Mouse (Mus musculus): ENCODE measurements around the gene Emp3. TPM values are rescaled to one million over a fixed set of nuclear protein-coding genes. Genes with fewer than 3 reads are reported as not detected.
A peak's percentile ranks its signal among the peaks of the same experiment; 100 is the strongest.
"Not testable (repeated sequence)": the region's sequence is repeated elsewhere in the genome, so short reads cannot be mapped to it uniquely, and the experiment has no call there.

The Emp3 gene
- polyA plus RNA-seq, 1 experiment from 2014 or later, result 141 TPM

GRCm38 (mm10) chr7:45909145-45909544 is 12.1 kb downstream of the Emp3 start:
- no peaks in the 10 kb centered on the region for H3K4me1 ChIP-seq (replicated peaks)
- H3K36me3 ChIP-seq, result peaks cover 13% of the 10 kb centered on the region
- WGBS, result 93% methylated on average over 16 of the region's 16 CpGs
- H3K27me3 ChIP-seq (replicated peaks), result no peaks in the 10 kb centered on the region
- H3K4me3 ChIP-seq (replicated peaks), result no peak overlapping the region
- H3K9ac ChIP-seq, result no peak overlapping the region
- no peak overlapping the region for H3K27ac ChIP-seq
- no peak overlapping the region for H3K4me2 ChIP-seq (replicated peaks)
- ATAC-seq, result no peak
- H3K9me3 ChIP-seq, result no peaks in the 10 kb centered on the region

GRCm38 (mm10) chr7:45908384-45908783 is 12.8 kb downstream of the Emp3 start:
- Histone ChIP-seq H3K9ac (no peak overlapping the region), H3K4me3 (replicated peaks) (no peak overlapping the region), H3K27me3 (replicated peaks) (no peaks in the 10 kb centered on the region), H3K36me3 (peaks cover 13% of the 10 kb centered on the region), H3K4me2 (replicated peaks) (no peak overlapping the region), H3K9me3 (no peaks in the 10 kb centered on the region), H3K4me1 (replicated peaks) (no peaks in the 10 kb centered on the region), H3K27ac (no peak overlapping the region)
- no peak for ATAC-seq

- Histone ChIP-seq H3K9ac (no peak overlapping the region), H3K4me1 (replicated peaks) (no peaks in the 10 kb centered on the region), H3K9me3 (no peaks in the 10 kb centered on the region), H3K27me3 (replicated peaks) (no peaks in the 10 kb centered on the region), H3K4me3 (replicated peaks) (no peak overlapping the region), H3K36me3 (peaks cover 13% of the 10 kb centered on the region), H3K27ac (no peak overlapping the region), H3K4me2 (replicated peaks) (no peak overlapping the region)
- 82% methylated on average over 9 of the region's 9 CpGs for WGBS
- no peak for ATAC-seq
Observed at GRCm38 (mm10) chr7:45906622-45907021, 14.6 kb downstream of the Emp3 start.

- Histone ChIP-seq H3K27ac (no peak overlapping the region), H3K27me3 (replicated peaks) (no peaks in the 10 kb centered on the region)
- WGBS, result 70% methylated on average over 12 of the region's 12 CpGs
Observed at GRCm38 (mm10) chr7:45902481-45903002, 18.7 kb downstream of the Emp3 start.

GRCm38 (mm10) chr7:45901562-45901961 is 19.6 kb downstream of the Emp3 start:
- peak; percentile 8; the same call in 1 of the 2 replicates for ATAC-seq
- Histone ChIP-seq H3K9ac (no peak overlapping the region), H3K36me3 (no peaks in the 10 kb centered on the region), H3K9me3 (no peaks in the 10 kb centered on the region), H3K4me1 (replicated peaks) (no peaks in the 10 kb centered on the region), H3K4me2 (replicated peaks) (no peak overlapping the region), H3K27me3 (replicated peaks) (no peaks in the 10 kb centered on the region), H3K27ac (no peak overlapping the region), H3K4me3 (replicated peaks) (no peak overlapping the region)
- 47% methylated on average over 5 of the region's 5 CpGs for WGBS

More at GRCm38 (mm10) chr7:45902481-45903002, 18.7 kb downstream of the Emp3 start:
- no peaks in the 10 kb centered on the region for H3K4me1 ChIP-seq (replicated peaks)
- no peaks in the 10 kb centered on the region; the same call in 1 of the 2 replicates for H3K36me3 ChIP-seq
- no peaks in the 10 kb centered on the region for H3K9me3 ChIP-seq
- no peak for ATAC-seq
- H3K4me3 ChIP-seq (replicated peaks), result no peak overlapping the region
- no peak overlapping the region for H3K4me2 ChIP-seq (replicated peaks)
- no peak overlapping the region for H3K9ac ChIP-seq

- not testable (repeated sequence) for H3K27me3 ChIP-seq (replicated peaks); H3K4me1 ChIP-seq (replicated peaks); H3K9ac ChIP-seq; H3K27ac ChIP-seq; H3K36me3 ChIP-seq; ATAC-seq; H3K9me3 ChIP-seq
- WGBS, result 57% methylated on average over 4 of the region's 4 CpGs
- Histone ChIP-seq H3K4me3 (replicated peaks) (peak overlapping the region; percentile 36; the same call in 1 of the 2 replicates), H3K4me2 (replicated peaks) (peak overlapping the region; percentile 66)
Observed at GRCm38 (mm10) chr7:45898125-45898524, 23.1 kb downstream of the Emp3 start.

- Histone ChIP-seq H3K27me3 (replicated peaks) (no peaks in the 10 kb centered on the region), H3K9me3 (no peaks in the 10 kb centered on the region), H3K9ac (peak overlapping the region; percentile 31), H3K27ac (peak overlapping the region; percentile 67), H3K4me2 (replicated peaks) (peak overlapping the region; percentile 66), H3K36me3 (no peaks in the 10 kb centered on the region), H3K4me3 (replicated peaks) (peak overlapping the region; percentile 36), H3K4me1 (replicated peaks) (no peaks in the 10 kb centered on the region; the same call in 1 of the 2 replicates)
- WGBS, result 2% methylated on average over 19 of the region's 19 CpGs
- ATAC-seq, result peak; percentile 82
Observed at GRCm38 (mm10) chr7:45897258-45897757, 23.9 kb downstream of the Emp3 start.

GRCm38 (mm10) chr7:45896517-45897257 is 24.5 kb downstream of the Emp3 start, which contains the start of the genes Syngr4 and Tmem143:
Syngr4 (minus strand) TSS chr7:45896714.
Tmem143 (plus strand) TSS chr7:45896941.
- WGBS, result 2% methylated on average over 40 of the region's 40 CpGs
- Histone ChIP-seq H3K9me3 (no peaks in the 10 kb centered on the region), H3K27me3 (replicated peaks) (no peaks in the 10 kb centered on the region), H3K27ac (peak within 1 kb of the TSS; percentile 67), H3K4me1 (replicated peaks) (no peaks in the 10 kb centered on the region; the same call in 1 of the 2 replicates), H3K9ac (peak within 1 kb of the TSS; percentile 37), H3K4me2 (replicated peaks) (peak within 1 kb of the TSS; percentile 66), H3K36me3 (no peaks in the 10 kb centered on the region), H3K4me3 (replicated peaks) (peak within 1 kb of the TSS; percentile 36)
- peak; percentile 92 for ATAC-seq

GRCm38 (mm10) chr7:45895931-45896516 is 25.2 kb downstream of the Emp3 start:
- ATAC-seq, result peak; percentile 5; the same call in 1 of the 2 replicates
- 0 out of 2 replicates have a peak overlapping the region, but pooled peaks have one; percentile 17 for H3K27ac ChIP-seq
- no peaks in the 10 kb centered on the region; the same call in 1 of the 2 replicates for H3K4me1 ChIP-seq (replicated peaks)
- 76% methylated on average over 6 of the region's 6 CpGs for WGBS
- peak overlapping the region; percentile 22; the same call in 1 of the 2 replicates for H3K4me3 ChIP-seq (replicated peaks)
- peak overlapping the region; percentile 37; the same call in 1 of the 2 replicates for H3K9ac ChIP-seq
- no peaks in the 10 kb centered on the region for H3K9me3 ChIP-seq
- no peaks in the 10 kb centered on the region for H3K36me3 ChIP-seq
- H3K27me3 ChIP-seq (replicated peaks), result no peaks in the 10 kb centered on the region
- peak overlapping the region; percentile 66 for H3K4me2 ChIP-seq (replicated peaks)

GRCm38 (mm10) chr7:45892651-45893050 is 28.6 kb downstream of the Emp3 start:
- Histone ChIP-seq H3K27ac (no peak overlapping the region), H3K4me1 (replicated peaks) (no peaks in the 10 kb centered on the region; the same call in 1 of the 2 replicates), H3K9me3 (no peaks in the 10 kb centered on the region), H3K27me3 (replicated peaks) (no peaks in the 10 kb centered on the region), H3K36me3 (no peaks in the 10 kb centered on the region), H3K4me3 (replicated peaks) (no peak overlapping the region), H3K9ac (no peak overlapping the region), H3K4me2 (replicated peaks) (no peak overlapping the region)
- WGBS, result 86% methylated on average over 2 of the region's 2 CpGs
- no peak for ATAC-seq

- Histone ChIP-seq H3K27me3 (replicated peaks) (no peaks in the 10 kb centered on the region), H3K4me2 (replicated peaks) (no peak overlapping the region), H3K4me1 (replicated peaks) (no peaks in the 10 kb centered on the region), H3K4me3 (replicated peaks) (no peak overlapping the region), H3K9me3 (no peaks in the 10 kb centered on the region), H3K27ac (no peak overlapping the region), H3K36me3 (peaks cover 29% of the 10 kb centered on the region), H3K9ac (no peak overlapping the region)
- ATAC-seq, result no peak
- WGBS, result 46% methylated on average over 3 of the region's 3 CpGs
Observed at GRCm38 (mm10) chr7:45887246-45887645, 34.0 kb downstream of the Emp3 start.

- H3K9ac ChIP-seq, result no peak overlapping the region
- H3K27me3 ChIP-seq (replicated peaks), result no peaks in the 10 kb centered on the region
- no peak overlapping the region for H3K4me3 ChIP-seq (replicated peaks)
- H3K9me3 ChIP-seq, result no peaks in the 10 kb centered on the region
- H3K4me2 ChIP-seq (replicated peaks), result no peak overlapping the region
- 90% methylated on average over 2 of the region's 2 CpGs for WGBS
- H3K36me3 ChIP-seq, result peaks cover 68% of the 10 kb centered on the region
- no peak overlapping the region for H3K27ac ChIP-seq
- no peak for ATAC-seq
- H3K4me1 ChIP-seq (replicated peaks), result no peaks in the 10 kb centered on the region
Observed at GRCm38 (mm10) chr7:45881011-45881410, 40.2 kb downstream of the Emp3 start.
